Mouse (Mus musculus) forebrain, postnatal 0 days (tissue): Measurements from ENCODE around the gene Gm19668. TPM values are rescaled to one million over a fixed set of nuclear protein-coding genes. Genes with fewer than 3 reads are reported as not detected.
"Not testable (repeated sequence)": the region's sequence is repeated elsewhere in the genome, so short reads cannot be mapped to it uniquely, and the experiment has no call there.

Source experiments
- ATAC-seq: fragments of 200-750 bp; cut with Nextera tagmentation; 2 replicates; pipeline ENCODE4 v1.8.0; 2017; ENCODE audit warnings: mild to moderate bottlenecking, moderate library complexity
- DNase-seq: peaks from one replicate; pipeline ENCODE4 v3.0.0-alpha.2; 2015
- H3K27ac ChIP-seq: fragments of 300-500 bp; sonication (generic); 2 replicates; pipeline ENCODE4 v1.5.1; 2014; ENCODE audit warnings: low read depth, mild to moderate bottlenecking, antibody characterized with exemption, low read length, moderate library complexity, mixed read lengths
- H3K27me3 ChIP-seq: fragments of 300-500 bp; sonication (generic); 2 replicates; pipeline ENCODE4 v1.6.1; 2014; ENCODE audit warnings: mild to moderate bottlenecking, low read length, mixed read lengths; ENCODE audit not compliant: insufficient read depth
- H3K36me3 ChIP-seq: fragments of 300-500 bp; sonication (generic); 2 replicates; pipeline ENCODE4 v1.6.1; 2014; ENCODE audit warnings: mild to moderate bottlenecking, moderate library complexity; ENCODE audit not compliant: insufficient read depth
- H3K4me1 ChIP-seq: fragments of 300-500 bp; sonication (generic); 2 replicates; pipeline ENCODE4 v1.6.1; 2014; ENCODE audit warnings: antibody characterized with exemption; ENCODE audit not compliant: insufficient read depth
- H3K4me2 ChIP-seq: fragments of 300-500 bp; sonication (generic); 2 replicates; pipeline ENCODE4 v1.6.1; 2014; ENCODE audit warnings: low read depth, mild to moderate bottlenecking, moderate library complexity
- H3K4me3 ChIP-seq: fragments of 300-500 bp; sonication (generic); 2 replicates; pipeline ENCODE4 v1.5.1; 2014; ENCODE audit warnings: low read depth, low read length, mixed read lengths
- H3K9ac ChIP-seq: fragments of 300-500 bp; sonication (generic); 2 replicates; pipeline ENCODE4 v1.6.1; 2014; ENCODE audit warnings: mild to moderate bottlenecking
- H3K9me3 ChIP-seq: fragments of 300-500 bp; sonication (generic); 2 replicates; pipeline ENCODE4 v1.6.1; 2016; ENCODE audit warnings: low read length
- CTCF ChIP-seq: sonication (generic); IDR thresholded peaks from 2 replicates; pipeline ENCODE4 v1.5.1; 2016; ENCODE audit warnings: antibody characterized with exemption, control low read depth, low read depth
- WGBS: fragments of 180-500 bp; shearing (Covaris S2); extraction: QIAGEN DNeasy Blood & Tissue Kit; methylation state at CpG from one replicate; pipeline ENCODE4 v1.1.7; 2014; 5-methylcytosine and 5-hydroxymethylcytosine counted together
- polyA plus RNA-seq: library from polyadenylated mRNA; unstranded; fragments of >200 nt; fragmentation: Nextera tagmentation; extraction: Ambion mirVana; gene quantifications from 2 replicates; pipeline ENCODE4 v1.2.1, GENCODE M21; 2015
- total RNA-seq: library from RNA; depleted of rRNA; stranded (reverse); fragments of >200 nt; gene quantifications from 2 replicates; pipeline ENCODE4 v1.2.3, GENCODE M21; 2014

Gene Gm19668
- total and polyA plus RNA-seq, 2 experiments from 2014 or later: not detected

DNA sequence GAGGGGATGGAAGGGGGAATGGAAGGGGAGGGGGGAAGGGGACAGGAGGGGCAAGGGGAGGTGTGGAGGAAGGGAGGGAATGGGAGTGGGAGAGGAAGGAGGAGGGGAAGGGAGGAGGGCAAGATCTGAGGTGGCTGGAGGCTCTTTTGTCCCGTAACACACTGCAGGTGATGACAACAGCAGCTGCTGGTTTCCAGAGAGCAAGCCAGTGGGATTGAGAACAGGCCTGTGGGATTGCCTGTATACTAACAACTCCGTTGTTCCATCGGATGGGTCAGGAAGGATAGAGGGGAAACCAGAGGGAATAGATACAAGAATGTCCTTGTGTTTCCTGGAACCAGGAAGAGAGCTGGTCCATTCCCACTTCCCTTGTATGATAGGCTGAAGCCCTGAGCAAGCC, 1.3 kb downstream of the Gm19668 start:
- Histone ChIP-seq H3K27ac (no peak overlapping the region), H3K27me3 (no peaks in the 10 kb centered on the region), H3K4me3 (no peak overlapping the region), H3K36me3 (no peaks in the 10 kb centered on the region), H3K4me2 (no peak overlapping the region), H3K4me1 (no peaks in the 10 kb centered on the region), H3K9ac (no peak overlapping the region), H3K9me3 (no peaks in the 10 kb centered on the region)
- DNase-seq (no peak), ATAC-seq (no peak)
- TF ChIP-seq CTCF: no peak
- 12% methylated on average over 3 of the region's 3 CpGs for WGBS

DNA sequence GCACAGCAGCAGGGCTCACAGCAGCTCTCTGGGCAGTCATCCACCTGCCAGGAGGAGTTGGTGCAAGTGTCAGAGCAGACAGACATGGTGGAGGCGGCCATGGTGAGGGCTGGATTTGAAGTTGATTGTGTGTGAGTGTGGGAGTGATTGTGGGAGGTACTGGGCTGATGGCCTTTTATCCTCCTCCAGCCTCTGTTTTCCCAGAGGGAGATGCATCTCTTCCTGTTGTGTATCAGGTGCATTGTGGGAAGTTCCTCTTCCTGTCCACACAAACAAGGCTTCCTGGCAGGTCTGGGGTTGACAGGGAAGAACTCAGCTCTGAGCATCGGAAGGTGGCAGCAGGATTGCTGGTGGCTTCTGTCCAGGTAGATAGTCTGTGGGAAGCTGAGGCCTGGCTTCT, 4.0 kb downstream of the Gm19668 start, which contains the start of gene Gm9639:
TSS of gene Gm9639 (minus strand) at position 101 of the 400 bp plus-strand sequence.
- Histone ChIP-seq H3K36me3 (no peaks in the 10 kb centered on the region), H3K4me1 (no peaks in the 10 kb centered on the region), H3K27ac (no peak within 1 kb of the TSS), H3K9ac (no peak within 1 kb of the TSS), H3K4me2 (no peak within 1 kb of the TSS), H3K9me3 (no peaks in the 10 kb centered on the region), H3K4me3 (no peak within 1 kb of the TSS), H3K27me3 (no peaks in the 10 kb centered on the region)
- 48% methylated on average over 2 of the region's 2 CpGs for WGBS
- ATAC-seq (no peak), DNase-seq (no peak)
- TF ChIP-seq CTCF: no peak

DNA sequence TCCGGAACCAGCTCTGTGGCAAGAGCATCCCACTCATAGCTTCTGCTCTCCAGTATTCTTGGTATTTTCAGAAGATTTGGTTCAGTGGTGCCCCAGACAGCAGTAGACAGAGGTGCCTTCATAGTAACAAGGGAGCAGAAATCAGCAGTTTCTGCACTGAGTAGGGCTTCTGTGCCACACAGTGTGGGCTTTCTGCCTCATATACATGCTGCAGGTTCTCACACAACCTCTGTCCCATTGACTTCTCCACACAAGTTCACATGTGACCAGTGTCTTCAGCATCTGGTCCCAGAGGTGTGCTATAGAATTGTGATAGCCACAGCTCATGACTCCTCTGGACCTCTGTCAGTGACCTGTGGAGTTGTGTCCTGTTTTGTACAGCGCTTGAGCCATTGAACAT, 10.3 kb downstream of the Gm19668 start:
- Histone ChIP-seq H3K9me3 (no peaks in the 10 kb centered on the region), H3K36me3 (no peaks in the 10 kb centered on the region), H3K4me3 (no peak overlapping the region), H3K4me1 (no peaks in the 10 kb centered on the region), H3K4me2 (no peak overlapping the region), H3K9ac (no peak overlapping the region), H3K27me3 (no peaks in the 10 kb centered on the region), H3K27ac (no peak overlapping the region)
- no peak for TF ChIP-seq CTCF
- DNase-seq (no peak), ATAC-seq (no peak)
- 83% methylated on average over 2 of the region's 2 CpGs for WGBS

DNA sequence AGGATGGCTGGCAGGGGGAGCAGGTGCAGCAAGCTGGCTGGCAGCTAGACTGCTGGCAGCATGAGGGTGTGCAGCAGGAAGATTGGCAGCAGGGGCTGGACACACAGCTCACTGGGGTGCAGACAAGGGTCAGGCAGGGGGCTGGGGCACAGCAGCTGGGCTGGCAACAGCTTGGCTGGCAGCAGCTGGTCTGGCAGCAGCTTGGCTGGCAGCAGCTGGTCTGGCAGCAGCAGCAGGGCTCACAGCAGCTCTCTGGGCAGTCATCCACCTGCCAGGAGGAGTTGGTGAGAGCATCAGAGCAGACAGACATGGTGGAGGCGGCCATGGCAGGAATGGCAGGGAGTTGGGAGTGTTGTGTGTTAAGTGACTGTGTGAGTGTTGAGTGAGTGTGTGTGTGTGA, 11.1 kb downstream of the Gm19668 start, which contains the start of gene Gm7137:
TSS of gene Gm7137 (minus strand) at position 325 of the 400 bp plus-strand sequence.
- H3K36me3 ChIP-seq, DNase-seq, H3K9me3 ChIP-seq, H3K27me3 ChIP-seq, H3K4me1 ChIP-seq, H3K27ac ChIP-seq, H3K9ac ChIP-seq, H3K4me3 ChIP-seq, H3K4me2 ChIP-seq, ATAC-seq: not testable (repeated sequence)
- 67% methylated on average over 1 of the region's 1 CpGs for WGBS

DNA sequence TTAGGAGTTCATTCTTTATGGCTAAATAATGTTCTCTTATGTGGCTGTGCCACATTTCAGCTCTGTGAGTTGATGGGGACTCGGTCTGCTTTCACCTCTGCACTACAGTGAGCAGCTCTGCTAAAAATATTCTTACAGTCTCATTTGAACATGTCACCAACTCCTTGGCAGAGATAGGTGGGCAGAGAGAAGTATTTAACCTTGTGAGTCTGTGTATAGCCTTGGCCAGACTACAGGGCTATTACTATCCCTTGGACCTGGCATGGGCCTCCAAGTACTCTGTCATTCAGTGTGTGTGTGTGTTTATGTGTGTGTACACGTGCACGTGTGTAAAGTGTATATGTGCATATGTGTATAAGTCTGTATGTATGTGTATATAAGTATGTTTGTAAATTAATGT, 15.5 kb downstream of the Gm19668 start:
- H3K4me1 ChIP-seq, H3K4me2 ChIP-seq, H3K36me3 ChIP-seq, H3K4me3 ChIP-seq, ATAC-seq, DNase-seq, H3K27me3 ChIP-seq, H3K9ac ChIP-seq, H3K27ac ChIP-seq, H3K9me3 ChIP-seq: not testable (repeated sequence)
- 67% methylated on average over 1 of the region's 3 CpGs for WGBS

DNA sequence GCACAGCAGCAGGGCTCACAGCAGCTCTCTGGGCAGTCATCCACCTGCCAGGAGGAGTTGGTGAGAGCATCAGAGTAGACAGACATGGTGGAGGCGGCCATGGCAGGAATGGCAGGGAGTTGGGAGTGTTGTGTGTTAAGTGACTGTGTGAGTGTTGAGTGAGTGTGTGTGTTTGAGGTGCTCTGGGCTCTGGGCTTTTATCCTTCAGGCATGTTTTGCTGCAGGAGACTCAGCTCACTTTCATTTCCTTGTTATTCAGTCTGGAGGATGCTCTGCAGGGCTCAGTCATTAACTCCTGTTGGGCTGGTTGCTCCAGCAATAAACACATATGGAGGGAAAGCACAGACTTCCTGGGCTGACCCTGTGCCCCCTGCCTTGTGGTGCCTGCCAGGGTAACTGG, 16.5 kb downstream of the Gm19668 start, which contains the start of gene Gm3250:
TSS of gene Gm3250 (minus strand) at position 101 of the 400 bp plus-strand sequence.
- not testable (repeated sequence) for H3K27me3 ChIP-seq, DNase-seq, H3K4me3 ChIP-seq, H3K9ac ChIP-seq, H3K9me3 ChIP-seq, H3K36me3 ChIP-seq, H3K27ac ChIP-seq, H3K4me2 ChIP-seq, ATAC-seq, H3K4me1 ChIP-seq
- WGBS: no CpG with 5 or more reads among the region's 1 CpGs

DNA sequence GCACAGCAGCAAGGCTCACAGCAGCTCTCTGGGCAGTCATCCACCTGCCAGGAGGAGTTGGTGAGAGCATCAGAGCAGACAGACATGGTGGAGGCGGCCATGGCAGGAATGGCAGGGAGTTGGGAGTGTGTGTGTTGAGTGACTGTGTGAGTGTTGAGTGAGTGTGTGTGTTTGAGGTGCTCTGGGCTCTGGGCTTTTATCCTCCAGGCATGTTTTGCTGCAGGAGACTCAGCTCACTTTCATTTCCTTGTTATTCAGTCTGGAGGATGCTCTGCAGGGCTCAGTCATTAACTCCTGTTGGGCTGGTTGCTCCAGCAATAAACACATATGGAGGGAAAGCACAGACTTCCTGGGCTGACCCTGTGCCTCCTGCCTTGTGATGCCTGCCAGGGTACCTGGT, 22.1 kb downstream of the Gm19668 start, which contains the start of gene Gm7138:
TSS of gene Gm7138 (minus strand) at position 101 of the 400 bp plus-strand sequence.
- WGBS: 45% methylated on average over 1 of the region's 1 CpGs
- not testable (repeated sequence) for H3K9ac ChIP-seq, H3K4me2 ChIP-seq, H3K4me3 ChIP-seq, H3K36me3 ChIP-seq, H3K9me3 ChIP-seq, DNase-seq, H3K4me1 ChIP-seq, ATAC-seq, H3K27ac ChIP-seq, H3K27me3 ChIP-seq

DNA sequence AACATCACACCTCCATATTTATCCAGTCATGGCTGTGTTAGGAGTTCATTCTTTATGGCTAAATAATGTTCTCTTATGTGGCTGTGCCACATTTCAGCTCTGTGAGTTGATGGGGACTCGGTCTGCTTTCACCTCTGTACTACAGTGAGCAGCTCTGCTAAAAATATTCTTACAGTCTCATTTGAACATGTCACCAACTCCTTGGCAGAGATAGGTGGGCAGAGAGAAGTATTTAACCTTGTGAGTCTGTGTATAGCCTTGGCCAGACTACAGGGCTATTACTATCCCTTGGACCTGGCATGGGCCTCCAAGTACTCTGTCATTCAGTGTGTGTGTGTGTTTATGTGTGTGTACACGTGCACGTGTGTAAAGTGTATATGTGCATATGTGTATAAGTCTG, 26.8 kb downstream of the Gm19668 start:
- H3K27me3 ChIP-seq, H3K4me2 ChIP-seq, H3K9me3 ChIP-seq, H3K27ac ChIP-seq, H3K36me3 ChIP-seq, H3K9ac ChIP-seq, H3K4me1 ChIP-seq, ATAC-seq, DNase-seq, H3K4me3 ChIP-seq: not testable (repeated sequence)
- WGBS: 100% methylated on average over 1 of the region's 3 CpGs

DNA sequence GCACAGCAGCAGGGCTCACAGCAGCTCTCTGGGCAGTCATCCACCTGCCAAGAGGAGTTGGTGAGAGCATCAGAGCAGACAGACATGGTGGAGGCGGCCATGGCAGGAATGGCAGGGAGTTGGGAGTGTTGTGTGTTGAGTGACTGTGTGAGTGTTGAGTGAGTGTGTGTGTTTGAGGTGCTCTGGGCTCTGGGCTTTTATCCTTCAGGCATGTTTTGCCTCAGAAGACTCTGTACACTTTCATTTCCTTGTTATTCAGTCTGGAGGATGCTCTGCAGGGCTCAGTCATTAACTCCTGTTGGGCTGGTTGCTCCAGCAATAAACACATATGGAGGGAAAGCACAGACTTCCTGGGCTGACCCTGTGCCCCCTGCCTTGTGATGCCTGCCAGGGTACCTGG, 27.7 kb downstream of the Gm19668 start, which contains the start of gene Gm3238:
TSS of gene Gm3238 (minus strand) at position 101 of the 400 bp plus-strand sequence.
- not testable (repeated sequence) for DNase-seq, H3K36me3 ChIP-seq, H3K9ac ChIP-seq, ATAC-seq, H3K4me2 ChIP-seq, H3K4me1 ChIP-seq, H3K27me3 ChIP-seq, H3K27ac ChIP-seq, H3K9me3 ChIP-seq, H3K4me3 ChIP-seq
- WGBS: 57% methylated on average over 1 of the region's 1 CpGs
